Mouse (Mus musculus) right cerebral cortex, postnatal 36 days (tissue): ENCODE measurements around the gene Cylc2.

Source experiments
- DNase-seq, 2 experiments: peaks; one replicate each; pipeline ENCODE4 v3.0.0; 2022; ENCODE audit warnings: low spot score in 2 of 2, mixed read lengths in 1 of 2

Gene Cylc2

DNA sequence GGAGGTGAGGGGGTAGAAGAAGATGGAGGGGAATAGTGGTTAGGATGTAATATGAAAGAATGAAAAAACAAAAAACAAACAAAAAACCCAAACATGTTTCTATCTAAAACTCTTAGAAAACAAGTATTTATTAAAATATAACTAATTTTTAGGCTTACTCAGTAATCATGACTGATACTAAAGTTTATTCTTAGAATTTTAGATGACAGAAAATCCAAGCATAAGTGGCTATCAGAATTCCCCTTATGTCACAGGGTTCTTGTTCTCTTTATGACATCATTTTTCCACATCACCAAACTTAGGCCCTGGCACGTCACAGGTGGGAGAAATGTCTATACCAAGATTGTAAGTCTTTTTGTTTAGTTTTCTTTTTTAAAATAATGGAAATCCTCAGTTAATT lies at the start of gene Cylc2:
Cylc2 (plus strand) TSS at position 301 of the 400 bp plus-strand sequence.
- DNase-seq, result no peak
